In the genomic region with DNA sequence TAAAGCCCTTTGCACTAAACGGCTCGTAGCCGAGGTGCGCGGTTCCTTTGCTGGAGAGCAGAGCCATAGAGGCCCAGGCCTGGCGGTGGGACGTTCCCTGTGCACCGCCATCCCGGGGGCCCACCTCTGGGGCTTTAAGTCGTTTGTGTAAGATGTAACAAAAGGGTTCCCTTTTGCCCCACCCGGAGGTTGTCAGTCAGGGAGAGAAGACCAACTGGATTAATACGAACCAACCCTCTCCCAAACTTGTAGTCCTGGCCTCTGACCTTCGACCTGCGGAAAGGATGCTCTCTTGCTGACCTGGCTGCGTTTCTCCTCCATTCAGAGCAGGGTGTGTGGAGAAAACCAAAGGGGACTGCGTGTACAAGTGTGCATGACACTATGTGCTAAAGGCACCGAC, we compare ENCODE assay signal across 8 mouse cellular contexts. TPM values are rescaled to one million over a fixed set of nuclear protein-coding genes. Genes with fewer than 3 reads are reported as not detected.
A peak's percentile ranks its signal among the peaks of the same experiment; 100 is the strongest.
DNase-seq lines count a peak whose midpoint lies in the region; ATAC-seq and TF ChIP-seq lines count a peak whose summit lies in the region.

No protein-coding gene starts in this region.

- H3K9ac ChIP-seq in lung, embryonic 16.5 days (ENCODE audit: low read length): peak overlapping the region; percentile 34; the same call in 1 of the 2 replicates
- H3K9ac ChIP-seq in embryonic facial prominence, embryonic 11.5 days (replicated peaks; ENCODE audit: low read length): no peak overlapping the region
- no peak overlapping the region for H3K9ac ChIP-seq in intestine, embryonic 14.5 days (ENCODE audit: low read length)
- no peak overlapping the region for H3K9ac ChIP-seq in neural tube, embryonic 14.5 days (replicated peaks; ENCODE audit: low read depth, low read length)

- ATAC-seq in lung, embryonic 16.5 days (ENCODE audit: low read depth): no peak
- no peak for ATAC-seq in embryonic facial prominence, embryonic 11.5 days (replicated peaks; ENCODE audit: insufficient number of reproducible peaks, low FRiP score, low TSS enrichment, low read depth)
- ATAC-seq in intestine, embryonic 14.5 days (replicated peaks; ENCODE audit: low FRiP score, low TSS enrichment, low read depth): no peak
- no peak for ATAC-seq in neural tube, embryonic 14.5 days (ENCODE audit: low read depth)

- no peak overlapping the region for H3K27ac ChIP-seq in lung, embryonic 16.5 days (ENCODE audit: low read length)
- no peak overlapping the region for H3K27ac ChIP-seq in embryonic facial prominence, embryonic 11.5 days (replicated peaks; ENCODE audit: low read depth, low read length)
- H3K27ac ChIP-seq in intestine, embryonic 14.5 days (ENCODE audit: low read depth): no peak overlapping the region
- no peak overlapping the region for H3K27ac ChIP-seq in neural tube, embryonic 14.5 days (ENCODE audit: low read depth, low read length)

- 1% methylated on average over 17 of the region's 17 CpGs for WGBS in lung, embryonic 16.5 days
- under 1% methylated on average over 17 of the region's 17 CpGs for WGBS in embryonic facial prominence, embryonic 11.5 days
- 2% methylated on average over 17 of the region's 17 CpGs for WGBS in intestine, embryonic 14.5 days
- WGBS in neural tube, embryonic 14.5 days: 3% methylated on average over 17 of the region's 17 CpGs
- 10% methylated on average over 17 of the region's 17 CpGs for WGBS in lung, adult 2 months

- peaks cover 57% of the 10 kb centered on the region for H3K27me3 ChIP-seq in lung, embryonic 16.5 days (ENCODE audit: control insufficient read depth, insufficient read depth, low read depth, low read length)
- H3K27me3 ChIP-seq in embryonic facial prominence, embryonic 11.5 days (ENCODE audit: control insufficient read depth, insufficient read depth, low read length): peaks cover 46% of the 10 kb centered on the region
- peaks cover 70% of the 10 kb centered on the region for H3K27me3 ChIP-seq in intestine, embryonic 14.5 days (replicated peaks; ENCODE audit: control insufficient read depth, insufficient read depth, low read length)
- H3K27me3 ChIP-seq in neural tube, embryonic 14.5 days (ENCODE audit: control insufficient read depth, insufficient read depth, low read length): peaks cover 41% of the 10 kb centered on the region

- H3K4me1 ChIP-seq in lung, embryonic 16.5 days (replicated peaks; ENCODE audit: control insufficient read depth, insufficient read depth, low read length): peaks cover 46% of the 10 kb centered on the region
- H3K4me1 ChIP-seq in embryonic facial prominence, embryonic 11.5 days (ENCODE audit: control insufficient read depth, insufficient read depth, low read length): peaks cover 11% of the 10 kb centered on the region
- peaks cover 38% of the 10 kb centered on the region for H3K4me1 ChIP-seq in intestine, embryonic 14.5 days (replicated peaks; ENCODE audit: control insufficient read depth, insufficient read depth, low read length)
- H3K4me1 ChIP-seq in neural tube, embryonic 14.5 days (ENCODE audit: control insufficient read depth, insufficient read depth, low read length): peaks cover 20% of the 10 kb centered on the region
- peaks cover 4% of the 10 kb centered on the region for H3K4me1 ChIP-seq in lung, adult 2 months (ENCODE audit: control insufficient read depth, insufficient read depth, low read length)

- DNase-seq in lung, postnatal 14 days: no peak
- no peak for DNase-seq in embryonic facial prominence, embryonic 11.5 days (ENCODE audit: low spot score)
- DNase-seq in intestine, embryonic 14.5 days (ENCODE audit: low spot score): no peak
- no peak for DNase-seq in layer of hippocampus, postnatal 25 days (ENCODE audit: extremely low spot score in 1 of 2, low spot score in 1 of 2)
- DNase-seq in lung, adult 2 months: no peak
- no peak for DNase-seq in urinary bladder, postnatal 10 days (ENCODE audit: low spot score)

- H3K4me2 ChIP-seq in lung, embryonic 16.5 days (ENCODE audit: low read depth, low read length): peak overlapping the region; percentile 60
- H3K4me2 ChIP-seq in embryonic facial prominence, embryonic 11.5 days (ENCODE audit: low read depth, low read length): peak overlapping the region; percentile 21; the same call in 1 of the 2 replicates
- peak overlapping the region; percentile 48 for H3K4me2 ChIP-seq in intestine, embryonic 14.5 days (ENCODE audit: low read length)
- peak overlapping the region; percentile 48 for H3K4me2 ChIP-seq in neural tube, embryonic 14.5 days (ENCODE audit: low read depth, low read length)

- no peak for TF ChIP-seq POLR2A in lung, adult 2 months (IDR thresholded peaks at IDR 0.05; ENCODE audit: borderline replicate concordance, extremely low read depth, low read depth, low read length)

- H3K36me3 ChIP-seq in lung, embryonic 16.5 days (ENCODE audit: control insufficient read depth, insufficient read depth, low read length): no peaks in the 10 kb centered on the region
- no peaks in the 10 kb centered on the region for H3K36me3 ChIP-seq in embryonic facial prominence, embryonic 11.5 days (replicated peaks; ENCODE audit: control insufficient read depth, insufficient read depth, low read depth, low read length)
- no peaks in the 10 kb centered on the region for H3K36me3 ChIP-seq in intestine, embryonic 14.5 days (ENCODE audit: control insufficient read depth, insufficient read depth, low read length)
- no peaks in the 10 kb centered on the region for H3K36me3 ChIP-seq in neural tube, embryonic 14.5 days (ENCODE audit: control insufficient read depth, insufficient read depth, low read length)

- TF ChIP-seq CTCF in lung, adult 2 months (IDR thresholded peaks at IDR 0.05; ENCODE audit: insufficient read depth, low read length): no peak

- peak overlapping the region; percentile 36 for H3K4me3 ChIP-seq in lung, embryonic 16.5 days (ENCODE audit: low read length)
- H3K4me3 ChIP-seq in embryonic facial prominence, embryonic 11.5 days (ENCODE audit: low read depth, low read length): peak overlapping the region; percentile 5; the same call in 1 of the 2 replicates
- peak overlapping the region; percentile 21 for H3K4me3 ChIP-seq in intestine, embryonic 14.5 days (ENCODE audit: low read depth, low read length)
- peak overlapping the region; percentile 16; the same call in 1 of the 2 replicates for H3K4me3 ChIP-seq in neural tube, embryonic 14.5 days (ENCODE audit: low read depth, low read length)
- no peak overlapping the region for H3K4me3 ChIP-seq in lung, adult 2 months (replicated peaks; ENCODE audit: extremely low read depth, low read depth, low read length)

- H3K9me3 ChIP-seq in lung, embryonic 16.5 days (ENCODE audit: control insufficient read depth, low read length): no peaks in the 10 kb centered on the region
- no peaks in the 10 kb centered on the region for H3K9me3 ChIP-seq in embryonic facial prominence, embryonic 11.5 days (replicated peaks; ENCODE audit: control insufficient read depth, low read length)
- H3K9me3 ChIP-seq in intestine, embryonic 14.5 days (ENCODE audit: control insufficient read depth, low read length): no peaks in the 10 kb centered on the region
- H3K9me3 ChIP-seq in neural tube, embryonic 14.5 days (ENCODE audit: control insufficient read depth, low read length): no peaks in the 10 kb centered on the region

RNA-seq across cellular contexts. Expression of a gene that starts 5.7 kb away (rescaled TPM):
- 6.8 and 9.8 TPM in 2 replicates for polyA plus RNA-seq in lung, embryonic 16.5 days (2015; fragmentation: Nextera tagmentation; extraction: Ambion mirVana)
- 2.9 and 6.5 TPM in 2 replicates for polyA plus RNA-seq in embryonic facial prominence, embryonic 11.5 days (2014; fragmentation: Nextera tagmentation; extraction: Ambion mirVana)
- polyA plus RNA-seq in intestine, embryonic 14.5 days (2014; fragmentation: Nextera tagmentation; extraction: Ambion mirVana): 0.69 and 1.8 TPM in 2 replicates
- polyA plus RNA-seq in neural tube, embryonic 14.5 days (2014; fragmentation: Nextera tagmentation; extraction: Ambion mirVana): 1.2 and 2.1 TPM in 2 replicates
- total RNA-seq in layer of hippocampus, postnatal 25 days (2021): 1 to 10 TPM; 1.2 to 1.7 TPM
- polyA plus RNA-seq in lung, adult 2 months (2012; rRNA removed): 10.4 and 11.0 TPM in 2 replicates

RNA-seq across cellular contexts. Expression of a gene that starts 33.4 kb away (rescaled TPM):
- 26.0 and 26.1 TPM in 2 replicates for polyA plus RNA-seq in lung, embryonic 16.5 days (2015; fragmentation: Nextera tagmentation; extraction: Ambion mirVana)
- 14.7 and 15.4 TPM in 2 replicates for polyA plus RNA-seq in embryonic facial prominence, embryonic 11.5 days (2014; fragmentation: Nextera tagmentation; extraction: Ambion mirVana)
- 23.4 and 24.5 TPM in 2 replicates for polyA plus RNA-seq in intestine, embryonic 14.5 days (2014; fragmentation: Nextera tagmentation; extraction: Ambion mirVana)
- 73.7 and 79.6 TPM in 2 replicates for polyA plus RNA-seq in neural tube, embryonic 14.5 days (2014; fragmentation: Nextera tagmentation; extraction: Ambion mirVana)
- 100 to 1,000 TPM in 1 of 2 experiments, 10 to 100 TPM in 1; 89.0 to 105 TPM for total RNA-seq in layer of hippocampus, postnatal 25 days (2021)
- polyA plus RNA-seq in lung, adult 2 months (2012; rRNA removed): 61.8 and 84.2 TPM in 2 replicates

RNA-seq across cellular contexts. Expression of a gene that starts 35.2 kb away (rescaled TPM):
- 0.21 and 0.33 TPM in 2 replicates for polyA plus RNA-seq in lung, embryonic 16.5 days (2015; fragmentation: Nextera tagmentation; extraction: Ambion mirVana)
- 0.21 and 0.41 TPM in 2 replicates for polyA plus RNA-seq in embryonic facial prominence, embryonic 11.5 days (2014; fragmentation: Nextera tagmentation; extraction: Ambion mirVana)
- polyA plus RNA-seq in intestine, embryonic 14.5 days (2014; fragmentation: Nextera tagmentation; extraction: Ambion mirVana): 0.42 and 0.55 TPM in 2 replicates
- 2.3 and 2.5 TPM in 2 replicates for polyA plus RNA-seq in neural tube, embryonic 14.5 days (2014; fragmentation: Nextera tagmentation; extraction: Ambion mirVana)
- 1 to 10 TPM; 1.8 to 2.9 TPM for total RNA-seq in layer of hippocampus, postnatal 25 days (2021)
- polyA plus RNA-seq in lung, adult 2 months (2012; rRNA removed): 0.64 and 1.2 TPM in 2 replicates
